Mouse (Mus musculus) olfactory bulb, adult 2 months (tissue): ENCODE results near the gene Gm10563. TPM values are rescaled to one million over a fixed set of nuclear protein-coding genes. Genes with fewer than 3 reads are reported as not detected.
"Not testable (repeated sequence)": the region's sequence is repeated elsewhere in the genome, so short reads cannot be mapped to it uniquely, and the experiment has no call there.

ENCODE experiments used
- H3K27ac ChIP-seq: fragments of 200-500 bp; 2 replicates; pipeline ENCODE4 v1.5.1; 2012; ENCODE audit warnings: low read depth, low read length; ENCODE audit not compliant: insufficient read depth
- H3K4me1 ChIP-seq: fragments of 200-500 bp; 2 replicates; pipeline ENCODE4 v1.6.1; 2012; ENCODE audit warnings: low read length; ENCODE audit not compliant: control insufficient read depth, insufficient read depth
- H3K4me3 ChIP-seq: fragments of 200-500 bp; 2 replicates; pipeline ENCODE4 v1.5.1; 2012; ENCODE audit warnings: mild to moderate bottlenecking, low read depth, low read length, moderate library complexity; ENCODE audit not compliant: insufficient read depth
- CTCF ChIP-seq: fragments of 200-500 bp; IDR thresholded peaks from 2 replicates; pipeline ENCODE4 v1.5.1; 2012; ENCODE audit warnings: low read depth, mild to moderate bottlenecking, low read length, moderate library complexity; ENCODE audit not compliant: insufficient read depth
- POLR2A ChIP-seq: fragments of 200-500 bp; IDR thresholded peaks from 2 replicates; pipeline ENCODE4 v1.6.1; 2012; ENCODE audit warnings: mild to moderate bottlenecking, low read depth, low read length, moderate library complexity; ENCODE audit not compliant: insufficient read depth
- WGBS: fragments of 180-500 bp; shearing (Covaris S2); methylation state at CpG from one replicate; pipeline ENCODE4 v1.1.7; 2018; 5-methylcytosine and 5-hydroxymethylcytosine counted together
- polyA plus RNA-seq: library from polyadenylated mRNA; stranded (reverse); fragments of >200 nt; gene quantifications from 2 replicates; pipeline ENCODE4 v1.2.4, GENCODE M21; 2012; ENCODE audit warnings: low replicate concordance; ENCODE audit not compliant: missing spikeins, insufficient read depth, insufficient read length

Gm10563 gene
- polyA plus RNA-seq, 1 experiment, result not detected

DNA sequence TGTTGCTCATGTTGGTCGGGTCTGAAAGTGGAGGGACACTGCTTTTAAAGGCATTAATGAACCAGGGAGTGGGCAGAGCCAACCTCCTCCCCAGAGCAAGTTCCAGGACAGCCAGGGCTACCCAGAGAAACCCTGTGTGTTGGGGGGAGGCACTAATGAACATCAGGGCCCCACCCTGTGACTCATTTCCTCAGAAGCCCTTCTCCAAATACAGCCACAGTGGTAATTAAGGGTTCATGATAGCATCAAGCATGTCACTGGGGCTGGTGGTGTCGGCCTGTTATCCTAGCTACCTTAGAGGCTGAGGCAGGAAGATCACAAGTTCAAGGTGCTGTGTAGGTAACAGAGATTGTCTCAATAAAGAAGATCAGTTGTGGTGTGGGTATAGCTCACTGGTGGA, 73.8 kb downstream of the Gm10563 start:
- TF ChIP-seq CTCF, result no peak
- TF ChIP-seq POLR2A, result no peak
- WGBS, result 33% methylated on average over 2 of the region's 2 CpGs

GRCm38 (mm10) chr4:155570315-155570714, 74.9 kb downstream of the Gm10563 start:
- H3K27ac ChIP-seq, H3K4me3 ChIP-seq: not testable (repeated sequence)
- peaks cover 11% of the 10 kb centered on the region for H3K4me1 ChIP-seq
- WGBS, result 94% methylated on average over 11 of the region's 11 CpGs

More for the DNA sequence above, 73.8 kb downstream of the Gm10563 start:
- Histone ChIP-seq H3K27ac (no peak overlapping the region), H3K4me3 (no peak overlapping the region), H3K4me1 (peaks cover 6% of the 10 kb centered on the region)

- 83% methylated on average over 6 of the region's 6 CpGs for WGBS
- Histone ChIP-seq H3K4me3 (no peak overlapping the region), H3K4me1 (peaks cover 11% of the 10 kb centered on the region), H3K27ac (no peak overlapping the region)
- TF ChIP-seq POLR2A, result no peak
- TF ChIP-seq CTCF, result no peak
Observed at GRCm38 (mm10) chr4:155569818-155570217, 75.4 kb downstream of the Gm10563 start.

- 92% methylated on average over 7 of the region's 7 CpGs for WGBS
Observed at GRCm38 (mm10) chr4:155568632-155569370, 76.4 kb downstream of the Gm10563 start.

GRCm38 (mm10) chr4:155568170-155568569, 77.0 kb downstream of the Gm10563 start:
- Histone ChIP-seq H3K4me1 (peaks cover 12% of the 10 kb centered on the region), H3K27ac (no peak overlapping the region), H3K4me3 (no peak overlapping the region)
- TF ChIP-seq CTCF, result no peak
- no peak for TF ChIP-seq POLR2A
- WGBS, result 14% methylated on average over 2 of the region's 2 CpGs

More at GRCm38 (mm10) chr4:155568632-155569370, 76.4 kb downstream of the Gm10563 start:
- TF ChIP-seq POLR2A, result no peak
- TF ChIP-seq CTCF, result no peak
- peaks cover 14% of the 10 kb centered on the region for H3K4me1 ChIP-seq
- H3K4me3 ChIP-seq, result no peak overlapping the region
- no peak overlapping the region for H3K27ac ChIP-seq

- 77% methylated on average over 8 of the region's 8 CpGs for WGBS
- Histone ChIP-seq H3K4me1 (peaks cover 15% of the 10 kb centered on the region), H3K4me3 (no peak overlapping the region), H3K27ac (no peak overlapping the region)
- TF ChIP-seq CTCF (no peak), POLR2A (no peak)
Observed at GRCm38 (mm10) chr4:155566555-155566954, 78.7 kb downstream of the Gm10563 start.

Other genes starting within 250 kb of the Gm10563 start
- gene Gabrd, start 247.3 kb downstream of the Gm10563 start, polyA plus RNA-seq, result not detected in 2 replicates
- gene Cfap74, start 236.2 kb downstream of the Gm10563 start, polyA plus RNA-seq, result not detected in 2 replicates
- not detected in 2 replicates for gene Tmem52, start 176.3 kb downstream of the Gm10563 start, polyA plus RNA-seq
- 260 and 372 TPM in 2 replicates for gene Gnb1, start 154.0 kb downstream of the Gm10563 start, polyA plus RNA-seq
- gene Nadk, start 83.0 kb downstream of the Gm10563 start, polyA plus RNA-seq, result not detected in 2 replicates
- gene Slc35e2, start 44.0 kb downstream of the Gm10563 start, polyA plus RNA-seq, result not detected in 2 replicates
- 145 TPM in 1 of 2 replicates, not detected in the other for gene Cdk11b, start 20.6 kb downstream of the Gm10563 start, polyA plus RNA-seq
- gene Mmp23, start 8.0 kb upstream of the Gm10563 start, polyA plus RNA-seq, result not detected in 2 replicates
- gene Mib2, start 23.8 kb upstream of the Gm10563 start, polyA plus RNA-seq, result not detected in 2 replicates
- gene Fndc10, start 48.9 kb upstream of the Gm10563 start, polyA plus RNA-seq, result not detected in 2 replicates
- gene Ssu72, start 59.4 kb upstream of the Gm10563 start, polyA plus RNA-seq, result not detected in 2 replicates
- gene Tmem240, start 89.4 kb upstream of the Gm10563 start, polyA plus RNA-seq, result not detected in 2 replicates
- not detected in 2 replicates for gene Atad3a, start 115.7 kb upstream of the Gm10563 start, polyA plus RNA-seq
- gene Vwa1, start 129.3 kb upstream of the Gm10563 start, polyA plus RNA-seq, result not detected in 2 replicates
- not detected in 2 replicates for gene Tmem88b, start 140.5 kb upstream of the Gm10563 start, polyA plus RNA-seq
- gene Ankrd65, start 145.0 kb upstream of the Gm10563 start, polyA plus RNA-seq, result not detected in 2 replicates
- gene Mrpl20, start 157.5 kb upstream of the Gm10563 start, polyA plus RNA-seq, result not detected in 2 replicates
- gene Ccnl2, start 167.1 kb upstream of the Gm10563 start, polyA plus RNA-seq, result 186 and 258 TPM in 2 replicates
- gene Aurkaip1, start 185.9 kb upstream of the Gm10563 start, polyA plus RNA-seq, result not detected in 2 replicates
- not detected in 2 replicates for gene Mxra8, start 194.3 kb upstream of the Gm10563 start, polyA plus RNA-seq
- not detected in 2 replicates for gene Dvl1, start 202.0 kb upstream of the Gm10563 start, polyA plus RNA-seq
- gene Tas1r3, start 218.0 kb upstream of the Gm10563 start, polyA plus RNA-seq, result not detected in 2 replicates
- not detected in 2 replicates for gene Cptp, start 224.0 kb upstream of the Gm10563 start, polyA plus RNA-seq
- not detected in 2 replicates for gene Ints11, start 224.1 kb upstream of the Gm10563 start, polyA plus RNA-seq
- not detected in 2 replicates for gene Pusl1, start 246.4 kb upstream of the Gm10563 start, polyA plus RNA-seq
- gene Acap3, start 246.4 kb upstream of the Gm10563 start, polyA plus RNA-seq, result not detected in 2 replicates